Mouse (Mus musculus) ES-E14 (cell line): Measurements from ENCODE around the gene Calr3. TPM values are rescaled to one million over a fixed set of nuclear protein-coding genes. Genes with fewer than 3 reads are reported as not detected.

Experiments
- DNase-seq: peaks from one replicate; pipeline ENCODE4 v3.0.0-alpha.2; 2013; ENCODE audit warnings: low read depth, low spot score
- H3K27ac ChIP-seq: 2 replicates; pipeline ENCODE4 v1.5.1; 2012; ENCODE audit warnings: low read depth, mild to moderate bottlenecking, low read length, moderate library complexity, mixed read lengths; ENCODE audit not compliant: poor library complexity, insufficient read depth, severe bottlenecking
- H3K36me3 ChIP-seq: 2 replicates; pipeline ENCODE4 v1.6.1; 2012; ENCODE audit warnings: mild to moderate bottlenecking, low read length, moderate library complexity, mixed read lengths; ENCODE audit not compliant: control insufficient read depth, poor library complexity, insufficient read depth, severe bottlenecking
- H3K4me1 ChIP-seq, 2 experiments: fragments of 150-350 bp in 1 of 2; sonication (generic) in 1 of 2; 2 replicates each; pipeline ENCODE4 v1.6.1; 2012; ENCODE audit warnings: low read length in 2 of 2, mild to moderate bottlenecking in 1 of 2, mixed read lengths in 1 of 2; ENCODE audit not compliant: control insufficient read depth in 2 of 2, insufficient read depth in 2 of 2, poor library complexity in 1 of 2
- H3K4me3 ChIP-seq, 2 experiments: fragments of 150-350 bp in 1 of 2; sonication (generic) in 1 of 2; 2 replicates each; pipeline ENCODE4 v1.5.1; 2012; ENCODE audit warnings: low read length in 2 of 2, low read depth in 1 of 2, mild to moderate bottlenecking in 1 of 2, mixed read lengths in 1 of 2; ENCODE audit not compliant: insufficient read depth in 1 of 2, poor library complexity in 1 of 2, severe bottlenecking in 1 of 2
- H3K9ac ChIP-seq: 2 replicates; pipeline ENCODE4 v1.6.1; 2012; ENCODE audit warnings: low read depth, mild to moderate bottlenecking, low read length, mixed read lengths; ENCODE audit not compliant: poor library complexity, insufficient read depth, severe bottlenecking
- H3K9me3 ChIP-seq: fragments of 150-350 bp; sonication (generic); 2 replicates; pipeline ENCODE4 v1.6.1; 2012; ENCODE audit warnings: low read depth, mild to moderate bottlenecking, low read length; ENCODE audit not compliant: control insufficient read depth, insufficient read depth
- CHD2 ChIP-seq: IDR thresholded peaks from 2 replicates; pipeline ENCODE4 v1.6.1; 2014; ENCODE audit warnings: mild to moderate bottlenecking, low read depth, low read length, inconsistent platforms
- HCFC1 ChIP-seq: IDR thresholded peaks from 2 replicates; pipeline ENCODE4 v1.6.1; 2012; ENCODE audit warnings: low read length, inconsistent platforms, borderline replicate concordance; ENCODE audit not compliant: insufficient read depth
- MAFK ChIP-seq: IDR thresholded peaks from 2 replicates; pipeline ENCODE4 v1.6.1; 2014; ENCODE audit warnings: mild to moderate bottlenecking, low read depth, low read length, inconsistent platforms; ENCODE audit not compliant: insufficient read depth
- ZC3H11A ChIP-seq: IDR thresholded peaks from 2 replicates; pipeline ENCODE4 v1.6.1; 2012; ENCODE audit warnings: low read depth, mild to moderate bottlenecking, inconsistent platforms, low read length, borderline replicate concordance
- ZNF384 ChIP-seq: IDR thresholded peaks from 2 replicates; pipeline ENCODE4 v1.6.1; 2012; ENCODE audit warnings: low read depth, low read length, inconsistent platforms
- in situ Hi-C, 2 experiments: fragments of 600-800 bp; cut with MboI; formaldehyde crosslinking; loops; one replicate each; pipeline ENCODE4 v1.15.1; 2025; ENCODE audit warnings: low sequenced_read_pairs in 2 of 2, inconsistent platforms in 1 of 2; ENCODE audit not compliant: unreplicated experiment in 2 of 2
- total RNA-seq: library from RNA; depleted of rRNA; stranded (reverse); fragments of 300-350 nt; gene quantifications from 2 replicates; pipeline ENCODE4 v1.2.3, GENCODE M21; 2012

Calr3 gene
- total RNA-seq, 1 experiment, result 3.2 TPM

- H3K27ac ChIP-seq, result no peak overlapping the region
- TF ChIP-seq HCFC1 (no peak), ZNF384 (no peak), ZC3H11A (no peak), MAFK (no peak), CHD2 (no peak)
- peaks cover 72% of the 10 kb centered on the region for H3K36me3 ChIP-seq
- DNase-seq, result no peak
- H3K9ac ChIP-seq, result no peak overlapping the region
- H3K4me1 ChIP-seq, result no peaks in the 10 kb centered on the region
- in situ Hi-C loops, result no loop called here
- H3K9me3 ChIP-seq, result no peaks in the 10 kb centered on the region
- H3K4me3 ChIP-seq, result no peak overlapping the region
Observed at GRCm38 (mm10) chr8:72469984-72470383, 26.3 kb upstream of the Calr3 start.

DNA sequence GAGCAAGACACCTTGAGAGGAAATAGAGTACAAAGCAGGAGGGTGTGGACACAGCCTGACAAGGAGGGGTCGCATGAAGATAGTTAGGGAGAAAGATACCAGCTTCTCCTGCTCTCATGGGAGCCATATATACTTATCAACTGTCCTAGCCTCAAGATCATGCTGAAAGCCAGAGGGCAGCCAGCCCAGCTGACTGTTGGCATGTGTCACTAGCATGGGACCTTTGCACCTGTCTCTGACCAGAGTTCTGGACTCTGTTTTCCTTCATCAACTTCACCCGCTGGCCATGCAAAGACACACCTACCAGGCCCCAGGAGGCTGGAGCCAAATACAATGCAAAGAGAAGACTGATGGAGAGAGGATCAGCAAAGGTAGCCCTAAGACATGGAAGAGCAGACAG, 25.6 kb upstream of the Calr3 start:
- Histone ChIP-seq H3K9ac (no peak overlapping the region), H3K4me1 (no peaks in the 10 kb centered on the region), H3K36me3 (peaks cover 78% of the 10 kb centered on the region), H3K9me3 (no peaks in the 10 kb centered on the region), H3K4me3 (no peak overlapping the region), H3K27ac (no peak overlapping the region)
- DNase-seq, result no peak
- TF ChIP-seq ZNF384 (no peak), ZC3H11A (no peak), MAFK (no peak), HCFC1 (no peak)
- in situ Hi-C loops, result no loop called here

DNA sequence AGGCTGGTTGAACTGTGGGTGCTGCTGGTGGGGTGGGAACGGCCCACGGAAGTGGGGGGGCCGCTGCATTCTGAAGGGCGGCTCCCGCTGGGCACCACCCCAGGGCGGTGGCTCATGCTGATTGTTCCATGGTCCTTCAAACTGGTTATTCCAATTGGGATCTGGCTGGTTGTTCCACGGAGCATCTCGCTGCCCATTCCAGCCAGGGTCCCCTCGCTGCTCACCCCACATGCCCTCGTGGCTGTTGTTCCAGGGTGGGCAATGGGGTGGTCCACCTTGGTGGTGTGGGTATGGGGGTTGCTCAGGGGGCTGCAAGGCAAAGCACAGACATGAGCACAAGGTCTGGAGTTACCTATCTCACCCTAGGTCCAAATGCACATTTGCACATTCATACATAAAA, 20.5 kb upstream of the Calr3 start:
- Histone ChIP-seq H3K9me3 (no peaks in the 10 kb centered on the region), H3K9ac (no peak overlapping the region), H3K36me3 (peaks cover 87% of the 10 kb centered on the region), H3K4me1 (peaks cover 0 to 4% of the 10 kb centered on the region in 2 experiments; a peak in 1 of 4 replicates), H3K27ac (no peak overlapping the region), H3K4me3 (no peak overlapping the region)
- TF ChIP-seq ZNF384 (no peak), MAFK (no peak), HCFC1 (no peak)
- DNase-seq, result no peak
- in situ Hi-C loops, result no loop called here

- peaks cover 57% of the 10 kb centered on the region for H3K36me3 ChIP-seq
Observed at GRCm38 (mm10) chr8:72459881-72460533, 16.3 kb upstream of the Calr3 start.

More at GRCm38 (mm10) chr8:72459881-72460533, 16.3 kb upstream of the Calr3 start:
- no peak overlapping the region for H3K27ac ChIP-seq
- no peak for DNase-seq
- no peak overlapping the region for H3K4me3 ChIP-seq
- TF ChIP-seq CHD2 (no peak), ZNF384 (no peak), HCFC1 (no peak), MAFK (no peak), ZC3H11A (no peak)
- no peaks in the 10 kb centered on the region for H3K9me3 ChIP-seq
- H3K4me1 ChIP-seq, result peaks cover 0 to 4% of the 10 kb centered on the region in 2 experiments; a peak in 1 of 4 replicates
- no peak overlapping the region for H3K9ac ChIP-seq
- in situ Hi-C loops, result no loop called here
